Mouse (Mus musculus): Measurements from ENCODE around the gene Polr2a. TPM values are rescaled to one million over a fixed set of nuclear protein-coding genes. Genes with fewer than 3 reads are reported as not detected.

The Polr2a gene
- polyA plus RNA-seq, 1 experiment: 84.2 TPM

- no peaks in the 10 kb centered on the region for H3K36me3 ChIP-seq (ENCODE audit: control insufficient read depth, insufficient read depth)
- TF ChIP-seq FOSL1 (IDR thresholded peaks at IDR 0.05; ENCODE audit: insufficient read depth, low read length, poor library complexity, severe bottlenecking) (no peak), CEBPB (IDR thresholded peaks at IDR 0.05; ENCODE audit: low read depth) (no peak)
- no peaks in the 10 kb centered on the region for H3K27me3 ChIP-seq (ENCODE audit: control insufficient read depth, insufficient read depth, insufficient read length)
- H3ac ChIP-seq (ENCODE audit: control insufficient read depth, insufficient read length, low read depth): no peak overlapping the region
- no peaks in the 10 kb centered on the region for H3K79me3 ChIP-seq (ENCODE audit: low read depth)
- no peak overlapping the region for H3K4me3 ChIP-seq (ENCODE audit: insufficient read depth, poor library complexity, severe bottlenecking)
- H3K79me2 ChIP-seq (ENCODE audit: control insufficient read depth, insufficient read depth): no peaks in the 10 kb centered on the region
Measured at GRCm38 (mm10) chr11:69692196-69692811, 66.1 kb downstream of the Polr2a start.

- H3K79me2 ChIP-seq (ENCODE audit: control insufficient read depth, insufficient read depth): no peaks in the 10 kb centered on the region
- TF ChIP-seq CTCF (IDR thresholded peaks at IDR 0.05; ENCODE audit: control insufficient read depth, insufficient read depth, insufficient read length) (no peak), MYOG (IDR thresholded peaks at IDR 0.05; ENCODE audit: control insufficient read depth, extremely low read depth, insufficient read length) (no peak), MYOD1 (IDR thresholded peaks at IDR 0.05; ENCODE audit: control insufficient read depth, insufficient read length, low read depth) (no peak), FOSL1 (IDR thresholded peaks at IDR 0.05; ENCODE audit: insufficient read depth, low read length, poor library complexity, severe bottlenecking) (no peak), USF1 (IDR thresholded peaks at IDR 0.05; ENCODE audit: low read depth) (no peak), MAX (IDR thresholded peaks at IDR 0.05) (no peak), CEBPB (IDR thresholded peaks at IDR 0.05; ENCODE audit: low read depth) (no peak)
- H3K27me3 ChIP-seq (ENCODE audit: control insufficient read depth, insufficient read depth, insufficient read length): no peaks in the 10 kb centered on the region
- H3K79me3 ChIP-seq (ENCODE audit: low read depth): no peaks in the 10 kb centered on the region
- H3K36me3 ChIP-seq (ENCODE audit: control insufficient read depth, insufficient read depth): no peaks in the 10 kb centered on the region
- no peak overlapping the region for H3K4me3 ChIP-seq (ENCODE audit: insufficient read depth, poor library complexity, severe bottlenecking)
- no peak overlapping the region for H3ac ChIP-seq (ENCODE audit: control insufficient read depth, insufficient read length, low read depth)
Measured at GRCm38 (mm10) chr11:69689891-69690290, 68.5 kb downstream of the Polr2a start.

GRCm38 (mm10) chr11:69687061-69687460 lies 71.4 kb downstream of the Polr2a start:
- H3K79me3 ChIP-seq (ENCODE audit: low read depth): no peaks in the 10 kb centered on the region
- TF ChIP-seq FOSL1 (IDR thresholded peaks at IDR 0.05; ENCODE audit: insufficient read depth, low read length, poor library complexity, severe bottlenecking) (no peak), CEBPB (IDR thresholded peaks at IDR 0.05; ENCODE audit: low read depth) (no peak), MYOG (IDR thresholded peaks at IDR 0.05; ENCODE audit: control insufficient read depth, extremely low read depth, insufficient read length) (no peak), MYOD1 (IDR thresholded peaks at IDR 0.05; ENCODE audit: control insufficient read depth, insufficient read length, low read depth) (no peak), CTCF (IDR thresholded peaks at IDR 0.05; ENCODE audit: control insufficient read depth, insufficient read depth, insufficient read length) (no peak), USF1 (IDR thresholded peaks at IDR 0.05; ENCODE audit: low read depth) (no peak), MAX (IDR thresholded peaks at IDR 0.05) (no peak)
- no peaks in the 10 kb centered on the region for H3K36me3 ChIP-seq (ENCODE audit: control insufficient read depth, insufficient read depth)
- H3K4me3 ChIP-seq (ENCODE audit: insufficient read depth, poor library complexity, severe bottlenecking): no peak overlapping the region
- H3K27me3 ChIP-seq (ENCODE audit: control insufficient read depth, insufficient read depth, insufficient read length): no peaks in the 10 kb centered on the region
- no peak overlapping the region for H3ac ChIP-seq (ENCODE audit: control insufficient read depth, insufficient read length, low read depth)
- peaks cover 5% of the 10 kb centered on the region for H3K79me2 ChIP-seq (ENCODE audit: control insufficient read depth, insufficient read depth)

GRCm38 (mm10) chr11:69686377-69686776 lies 72.1 kb downstream of the Polr2a start:
- Histone ChIP-seq H3K27me3 (ENCODE audit: control insufficient read depth, insufficient read depth, insufficient read length) (no peaks in the 10 kb centered on the region), H3ac (ENCODE audit: control insufficient read depth, insufficient read length, low read depth) (no peak overlapping the region), H3K36me3 (ENCODE audit: control insufficient read depth, insufficient read depth) (no peaks in the 10 kb centered on the region), H3K79me2 (ENCODE audit: control insufficient read depth, insufficient read depth) (peaks cover 12% of the 10 kb centered on the region), H3K79me3 (ENCODE audit: low read depth) (peaks cover 2% of the 10 kb centered on the region), H3K4me3 (ENCODE audit: insufficient read depth, poor library complexity, severe bottlenecking) (no peak overlapping the region)
- TF ChIP-seq MYOD1 (IDR thresholded peaks at IDR 0.05; ENCODE audit: control insufficient read depth, insufficient read length, low read depth): no peak
- no peak for TF ChIP-seq MAX (IDR thresholded peaks at IDR 0.05)
- TF ChIP-seq CTCF (IDR thresholded peaks at IDR 0.05; ENCODE audit: control insufficient read depth, insufficient read depth, insufficient read length): no peak
- TF ChIP-seq MYOG (IDR thresholded peaks at IDR 0.05; ENCODE audit: control insufficient read depth, extremely low read depth, insufficient read length): no peak
- no peak for TF ChIP-seq USF1 (IDR thresholded peaks at IDR 0.05; ENCODE audit: low read depth)
- no peak for TF ChIP-seq FOSL1 (IDR thresholded peaks at IDR 0.05; ENCODE audit: insufficient read depth, low read length, poor library complexity, severe bottlenecking)
- TF ChIP-seq CEBPB (IDR thresholded peaks at IDR 0.05; ENCODE audit: low read depth): no peak

- no peak within 1 kb of the TSS for H3K4me3 ChIP-seq (ENCODE audit: insufficient read depth, poor library complexity, severe bottlenecking)
- peaks cover 10% of the 10 kb centered on the region for H3K79me3 ChIP-seq (ENCODE audit: low read depth)
- H3ac ChIP-seq (ENCODE audit: control insufficient read depth, insufficient read length, low read depth): no peak within 1 kb of the TSS
- no peak for TF ChIP-seq USF1 (IDR thresholded peaks at IDR 0.05; ENCODE audit: low read depth)
- TF ChIP-seq MAX (IDR thresholded peaks at IDR 0.05): no peak
- TF ChIP-seq FOSL1 (IDR thresholded peaks at IDR 0.05; ENCODE audit: insufficient read depth, low read length, poor library complexity, severe bottlenecking): no peak
- no peak for TF ChIP-seq CEBPB (IDR thresholded peaks at IDR 0.05; ENCODE audit: low read depth)
- TF ChIP-seq MYOG (IDR thresholded peaks at IDR 0.05; ENCODE audit: control insufficient read depth, extremely low read depth, insufficient read length): no peak
- TF ChIP-seq MYOD1 (IDR thresholded peaks at IDR 0.05; ENCODE audit: control insufficient read depth, insufficient read length, low read depth): no peak
- TF ChIP-seq CTCF (IDR thresholded peaks at IDR 0.05; ENCODE audit: control insufficient read depth, insufficient read depth, insufficient read length): no peak
- no peaks in the 10 kb centered on the region for H3K36me3 ChIP-seq (ENCODE audit: control insufficient read depth, insufficient read depth)
- peaks cover 19% of the 10 kb centered on the region for H3K79me2 ChIP-seq (ENCODE audit: control insufficient read depth, insufficient read depth)
- H3K27me3 ChIP-seq (ENCODE audit: control insufficient read depth, insufficient read depth, insufficient read length): no peaks in the 10 kb centered on the region
Measured at GRCm38 (mm10) chr11:69685526-69686148, 72.8 kb downstream of the Polr2a start, which contains the start of gene Tnfsf13. Gene Tnfsf13, minus strand, starts transcription at chr11:69685784.
